Mouse (Mus musculus) liver, embryonic 14.5 days (tissue): Measurements from ENCODE around the gene Apol10a. TPM values are rescaled to one million over a fixed set of nuclear protein-coding genes. Genes with fewer than 3 reads are reported as not detected.
"Not testable (repeated sequence)": the region's sequence is repeated elsewhere in the genome, so short reads cannot be mapped to it uniquely, and the experiment has no call there.

Experiments used
- ATAC-seq: fragments of 200-750 bp; cut with Nextera tagmentation; 2 replicates; pipeline ENCODE4 v1.8.0; 2017; ENCODE audit warnings: moderate number of reproducible peaks, mild to moderate bottlenecking, moderate library complexity; ENCODE audit not compliant: insufficient read depth
- DNase-seq, 3 experiments: peaks; one replicate each; pipeline ENCODE4 v3.0.0-alpha.2; 2012 to 2013; ENCODE audit warnings: low read depth in 3 of 3, low spot score in 3 of 3
- H3K27ac ChIP-seq: fragments of 300-500 bp; sonication (generic); 2 replicates; pipeline ENCODE4 v1.5.1; 2014; ENCODE audit warnings: moderate library complexity, mild to moderate bottlenecking, control low read depth, inconsistent platforms
- H3K27me3 ChIP-seq: fragments of 300-500 bp; sonication (generic); 2 replicates; pipeline ENCODE4 v1.6.1; 2014; ENCODE audit warnings: mild to moderate bottlenecking, low read length, moderate library complexity; ENCODE audit not compliant: control insufficient read depth, insufficient read depth
- H3K36me3 ChIP-seq: fragments of 300-500 bp; sonication (generic); replicated peaks from 2 replicates; pipeline ENCODE4 v1.6.1; 2014; ENCODE audit warnings: low read depth; ENCODE audit not compliant: control insufficient read depth, insufficient read depth
- H3K4me1 ChIP-seq, 2 experiments: fragments of 200-500 bp in 1 of 2; fragments of 300-500 bp in 1 of 2; sonication (generic) in 1 of 2; replicated peaks; 2 replicates each; pipeline ENCODE4 v1.6.1; 2012 to 2014; ENCODE audit warnings: antibody characterized with exemption in 1 of 2, inconsistent platforms in 1 of 2, low read length in 1 of 2; ENCODE audit not compliant: control insufficient read depth in 2 of 2, insufficient read depth in 2 of 2
- H3K4me2 ChIP-seq: fragments of 300-500 bp; sonication (generic); 2 replicates; pipeline ENCODE4 v1.6.1; 2014; ENCODE audit warnings: low read depth, mild to moderate bottlenecking, control low read depth, moderate library complexity
- H3K4me3 ChIP-seq, 2 experiments: fragments of 200-500 bp in 1 of 2; fragments of 300-500 bp in 1 of 2; sonication (generic) in 1 of 2; 2 replicates each; pipeline ENCODE4 v1.5.1; 2012 to 2014; ENCODE audit warnings: low read depth in 2 of 2, low read length in 2 of 2, mild to moderate bottlenecking in 2 of 2, control low read depth in 1 of 2, inconsistent platforms in 1 of 2, moderate library complexity in 1 of 2; ENCODE audit not compliant: insufficient read depth in 1 of 2
- H3K9ac ChIP-seq: fragments of 300-500 bp; sonication (generic); replicated peaks from 2 replicates; pipeline ENCODE4 v1.6.1; 2014; ENCODE audit warnings: mild to moderate bottlenecking, control low read depth, moderate library complexity
- H3K9me3 ChIP-seq: fragments of 300-500 bp; sonication (generic); 2 replicates; pipeline ENCODE4 v1.6.1; 2016; ENCODE audit warnings: low read length, mixed read lengths; ENCODE audit not compliant: control insufficient read depth
- CTCF ChIP-seq: IDR thresholded peaks from 2 replicates; pipeline ENCODE4 v1.5.1; 2016; ENCODE audit warnings: antibody characterized with exemption, low read depth, control low read depth
- EP300 ChIP-seq: IDR thresholded peaks from 2 replicates; pipeline ENCODE4 v1.6.1; 2016; ENCODE audit warnings: antibody characterized with exemption, low read depth
- WGBS: fragments of 180-500 bp; shearing (Covaris S2); extraction: QIAGEN DNeasy Blood & Tissue Kit; methylation state at CpG from one replicate; pipeline ENCODE4 v1.1.7; 2014; ENCODE audit not compliant: insufficient replicate concordance; 5-methylcytosine and 5-hydroxymethylcytosine counted together
- polyA plus RNA-seq, 2 experiments: library from polyadenylated mRNA; depleted of rRNA in 1 of 2; stranded (reverse) in 1 of 2; unstranded in 1 of 2; fragments of >200 nt; fragmentation: Nextera tagmentation in 1 of 2; extraction: Ambion mirVana in 1 of 2; gene quantifications; 2 replicates each; pipeline versions ENCODE4 v1.2.1 to v1.2.3; 2012 to 2014

Gene Apol10a
- polyA plus RNA-seq, 2 experiments = 0.01 TPM; not detected in 1

DNA sequence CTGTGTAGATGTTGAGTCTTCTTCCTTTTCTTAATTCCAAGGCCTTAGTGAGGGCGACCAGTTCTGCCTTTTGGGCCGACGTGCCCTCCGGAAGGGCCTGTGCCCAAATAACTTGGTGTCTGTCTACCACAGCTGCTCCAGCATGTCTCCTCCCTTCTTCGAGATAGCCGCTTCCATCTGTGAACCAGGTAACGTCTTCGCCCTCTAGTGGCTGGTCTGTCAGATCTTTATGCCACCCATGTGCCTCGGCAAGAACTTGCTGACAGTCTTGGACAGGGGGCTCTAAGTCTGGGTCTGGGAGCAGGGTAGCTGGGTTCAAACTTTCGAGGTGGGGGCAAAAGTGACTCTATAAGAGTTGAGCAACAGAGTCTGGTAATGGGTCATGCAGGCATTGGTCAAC lies 26.9 kb upstream of the Apol10a start:
- H3K9me3 ChIP-seq, ATAC-seq, H3K4me1 ChIP-seq, H3K36me3 ChIP-seq, H3K4me3 ChIP-seq, DNase-seq, H3K27ac ChIP-seq, H3K27me3 ChIP-seq, H3K4me2 ChIP-seq, H3K9ac ChIP-seq: not testable (repeated sequence)
- WGBS = 37% methylated on average over 10 of the region's 10 CpGs
- peak; percentile 48 for TF ChIP-seq CTCF

DNA sequence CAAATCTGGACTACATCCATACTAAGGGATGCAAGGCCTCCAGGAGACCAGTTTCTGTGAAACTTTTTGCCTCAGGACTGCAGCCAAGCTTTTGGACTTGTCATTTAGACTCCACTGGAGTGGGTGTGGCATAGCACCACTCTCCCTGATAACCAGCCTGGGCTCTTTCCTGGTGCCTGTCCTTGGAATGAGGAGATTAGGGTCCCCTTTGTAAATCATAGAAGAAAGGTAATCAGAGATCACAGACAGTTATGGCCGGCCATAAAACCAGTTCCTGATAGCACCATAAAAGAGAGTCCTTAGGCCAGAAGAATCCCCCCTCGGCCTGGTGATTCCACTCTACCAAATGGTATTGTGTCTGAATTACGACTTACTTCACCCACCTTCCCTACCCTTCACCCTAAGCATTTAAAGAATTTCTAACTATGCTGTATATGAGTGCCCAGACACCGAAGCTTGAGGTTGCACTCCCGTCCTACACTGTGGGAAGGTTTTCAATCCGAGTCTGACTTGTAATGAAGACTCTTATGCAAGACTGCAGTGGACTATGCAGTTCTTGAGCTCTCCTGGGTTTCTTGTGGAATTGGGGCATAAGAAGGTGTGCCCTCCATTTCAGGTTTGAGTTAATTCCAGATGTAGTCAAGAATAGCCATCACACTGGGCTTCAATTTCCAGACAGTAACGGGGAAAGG lies 2.0 kb upstream of the Apol10a start:
- H3K9ac ChIP-seq = not testable (repeated sequence)
- 44% methylated on average over 7 of the region's 7 CpGs for WGBS

DNA sequence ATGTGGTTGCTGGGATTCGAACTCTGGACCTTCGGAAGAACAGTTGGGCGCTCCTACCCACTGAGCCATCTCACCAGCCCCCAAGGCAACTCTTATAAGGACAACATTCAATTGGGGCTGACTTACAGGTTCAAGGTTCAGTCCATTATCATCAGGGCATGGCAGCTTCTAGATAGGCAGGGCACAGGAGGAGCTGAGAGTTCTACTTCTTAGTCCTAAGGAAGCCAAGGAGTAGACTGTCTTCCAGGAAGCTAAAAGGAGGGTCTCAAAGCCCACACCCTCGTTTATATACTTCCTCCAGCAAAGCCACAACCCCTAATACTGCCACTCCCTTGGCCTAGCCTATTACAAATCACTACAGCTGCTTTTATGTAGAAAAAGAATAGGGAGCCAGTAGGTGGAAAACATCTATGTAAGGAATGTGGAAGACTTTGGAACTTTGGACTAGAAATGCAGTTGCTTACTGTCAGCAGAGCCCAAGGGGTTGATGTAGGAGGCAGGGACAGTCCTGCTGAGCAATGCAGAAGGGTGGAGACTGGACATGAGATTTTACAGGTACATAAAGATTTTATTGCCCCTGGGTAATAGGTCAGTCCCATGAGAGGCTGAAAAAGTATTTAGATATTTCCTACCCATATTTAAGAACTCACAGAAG lies 5.4 kb downstream of the Apol10a start:
- WGBS = 53% methylated on average over 4 of the region's 4 CpGs
- no peak for DNase-seq
- H3K36me3 ChIP-seq = no peaks in the 10 kb centered on the region
- TF ChIP-seq CTCF (no peak), EP300 (no peak)
- H3K9me3 ChIP-seq = no peaks in the 10 kb centered on the region
- H3K27ac ChIP-seq = no peak overlapping the region
- no peaks in the 10 kb centered on the region for H3K4me1 ChIP-seq
- H3K27me3 ChIP-seq = no peaks in the 10 kb centered on the region
- no peak overlapping the region for H3K4me3 ChIP-seq
- no peak for ATAC-seq
- H3K9ac ChIP-seq = no peak overlapping the region
- no peak overlapping the region for H3K4me2 ChIP-seq

More for the DNA sequence above, 2.0 kb upstream of the Apol10a start:
- ATAC-seq, H3K36me3 ChIP-seq, H3K4me1 ChIP-seq, H3K4me2 ChIP-seq, H3K27ac ChIP-seq, H3K9me3 ChIP-seq, H3K4me3 ChIP-seq, H3K27me3 ChIP-seq, DNase-seq: not testable (repeated sequence)

DNA sequence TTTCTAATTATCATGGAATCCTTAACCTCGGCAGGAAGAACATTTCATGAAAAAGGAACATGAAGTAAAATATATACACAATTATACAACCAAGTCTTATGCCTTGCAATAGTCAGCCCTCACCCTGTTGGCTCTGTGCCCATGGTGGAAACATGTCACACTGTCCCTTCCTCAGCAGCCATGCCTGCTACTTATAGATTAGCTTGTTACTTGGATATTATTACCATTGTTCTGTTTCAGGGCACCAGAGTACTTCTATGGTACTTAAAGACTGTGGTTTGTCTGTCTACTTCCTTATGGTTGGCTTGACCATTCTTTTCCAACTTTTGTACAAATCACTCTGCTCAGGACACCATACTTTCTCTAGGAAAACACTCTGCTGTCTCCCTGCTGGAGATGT lies 16.3 kb downstream of the Apol10a start:
- not testable (repeated sequence) for H3K36me3 ChIP-seq, H3K27ac ChIP-seq, ATAC-seq, H3K9ac ChIP-seq, H3K4me1 ChIP-seq, DNase-seq, H3K4me2 ChIP-seq, H3K27me3 ChIP-seq, H3K9me3 ChIP-seq, H3K4me3 ChIP-seq
- WGBS = no CpG with 5 or more reads among the region's 1 CpGs

DNA sequence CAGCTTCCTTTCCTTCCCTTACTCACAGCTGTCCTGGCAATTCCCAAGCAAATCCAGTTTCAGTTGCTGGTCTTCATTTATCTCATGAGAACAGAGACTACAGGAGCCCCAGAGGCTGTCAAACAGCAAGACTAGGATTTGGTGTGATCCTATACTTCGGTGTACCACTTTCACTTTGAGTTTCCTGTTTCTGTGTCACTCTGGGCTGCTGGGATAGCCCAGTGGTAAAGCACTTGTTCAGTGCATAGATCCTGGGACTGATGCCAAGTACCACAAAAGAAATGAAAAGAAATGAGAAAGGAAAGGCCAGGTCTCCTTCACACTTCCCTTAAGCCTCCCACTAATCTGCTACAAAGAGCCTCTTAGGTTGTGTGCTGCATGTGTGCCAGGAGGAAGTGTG lies 17.8 kb downstream of the Apol10a start:
- 38% methylated on average over 1 of the region's 1 CpGs for WGBS
- not testable (repeated sequence) for H3K36me3 ChIP-seq, ATAC-seq, H3K9me3 ChIP-seq, H3K4me1 ChIP-seq, DNase-seq, H3K27ac ChIP-seq, H3K4me3 ChIP-seq, H3K27me3 ChIP-seq, H3K9ac ChIP-seq, H3K4me2 ChIP-seq

DNA sequence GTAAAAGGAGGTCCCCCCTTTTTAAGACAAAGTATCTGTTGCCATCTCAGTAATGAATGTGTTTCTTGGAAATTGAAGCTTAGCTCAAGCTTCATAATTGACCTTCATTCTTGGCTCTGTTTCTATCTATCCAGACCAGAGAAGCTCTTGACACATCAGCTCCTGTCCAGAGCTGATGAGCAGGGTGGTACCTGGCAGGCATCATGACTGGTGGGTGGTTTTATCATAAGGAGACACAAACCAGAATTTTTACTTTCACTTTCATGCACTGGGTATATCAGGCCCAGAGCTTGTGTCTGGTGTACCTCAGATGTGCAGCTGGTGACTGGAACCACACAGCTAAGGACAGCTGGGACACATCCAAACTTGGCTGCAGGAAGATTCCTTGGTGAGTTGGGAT lies 31.1 kb downstream of the Apol10a start, which contains the start of gene Apol11a:
Apol11a (plus strand) TSS at position 306 of the 400 bp plus-strand sequence.
- H3K9ac ChIP-seq, H3K9me3 ChIP-seq, H3K27me3 ChIP-seq, H3K36me3 ChIP-seq, H3K4me3 ChIP-seq, DNase-seq, H3K4me2 ChIP-seq, ATAC-seq, H3K4me1 ChIP-seq, H3K27ac ChIP-seq: not testable (repeated sequence)

DNA sequence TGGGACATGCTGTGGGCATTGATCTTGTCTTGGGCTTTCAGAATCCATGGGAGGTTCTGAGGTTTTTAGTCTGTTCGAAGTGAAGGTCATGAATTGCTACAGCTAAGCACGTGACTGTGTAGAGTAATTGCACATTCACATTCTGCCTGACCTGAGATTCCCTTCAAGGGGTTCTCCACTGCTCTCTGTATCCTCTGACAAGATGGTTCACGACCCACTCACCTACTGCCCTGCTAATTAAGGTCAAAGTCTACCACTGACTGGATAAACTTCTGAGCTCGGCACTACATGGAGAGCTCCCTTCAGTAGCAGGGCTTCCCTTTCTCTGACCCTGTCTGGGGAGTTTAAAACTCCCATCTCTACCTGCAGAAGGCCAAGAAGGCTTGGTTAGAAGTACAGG lies 43.7 kb downstream of the Apol10a start:
- not testable (repeated sequence) for ATAC-seq, H3K4me2 ChIP-seq
- WGBS = 28% methylated on average over 4 of the region's 4 CpGs

More for the DNA sequence above, 43.7 kb downstream of the Apol10a start:
- not testable (repeated sequence) for DNase-seq, H3K27ac ChIP-seq, H3K9me3 ChIP-seq, H3K36me3 ChIP-seq, H3K4me3 ChIP-seq, H3K9ac ChIP-seq, H3K27me3 ChIP-seq, H3K4me1 ChIP-seq
